Mouse (Mus musculus): Measurements from ENCODE around the gene Snx30. TPM values are rescaled to one million over a fixed set of nuclear protein-coding genes. Genes with fewer than 3 reads are reported as not detected.

The Snx30 gene
- polyA plus RNA-seq, 2 experiments: 1.6 to 2.2 TPM

- H3K4me1 ChIP-seq (replicated peaks; ENCODE audit: control insufficient read depth in 2 of 2, insufficient read depth in 2 of 2, low read length in 1 of 2): no peaks in the 10 kb centered on the region; a peak in 1 of 4 replicates
- H3K9ac ChIP-seq (replicated peaks): no peak overlapping the region
- WGBS (ENCODE audit: insufficient replicate concordance): 68% methylated on average over 9 of the region's 9 CpGs
- no peaks in the 10 kb centered on the region for H3K27me3 ChIP-seq (ENCODE audit: control insufficient read depth, insufficient read depth, low read length)
- no peak overlapping the region for H3K4me3 ChIP-seq (ENCODE audit: insufficient read depth in 1 of 2, low read depth in 2 of 2, low read length in 2 of 2)
- DNase-seq (ENCODE audit: low read depth in 3 of 3, low spot score in 3 of 3) (no peak), ATAC-seq (ENCODE audit: insufficient read depth) (no peak)
- H3K27ac ChIP-seq: no peak overlapping the region
- no peak for TF ChIP-seq CTCF (IDR thresholded peaks at IDR 0.05; ENCODE audit: low read depth)
- H3K4me2 ChIP-seq (ENCODE audit: low read depth): no peak overlapping the region
- H3K36me3 ChIP-seq (replicated peaks; ENCODE audit: control insufficient read depth, insufficient read depth, low read depth): no peaks in the 10 kb centered on the region
- no peaks in the 10 kb centered on the region for H3K9me3 ChIP-seq (ENCODE audit: control insufficient read depth, low read length)
Observed at GRCm38 (mm10) chr4:59898521-59898919, 92.9 kb downstream of the Snx30 start.

- Histone ChIP-seq H3K4me2 (ENCODE audit: low read depth) (no peak overlapping the region), H3K9me3 (ENCODE audit: control insufficient read depth, low read length) (no peaks in the 10 kb centered on the region), H3K36me3 (replicated peaks; ENCODE audit: control insufficient read depth, insufficient read depth, low read depth) (no peaks in the 10 kb centered on the region), H3K4me3 (ENCODE audit: insufficient read depth in 1 of 2, low read depth in 2 of 2, low read length in 2 of 2) (no peak overlapping the region), H3K27me3 (ENCODE audit: control insufficient read depth, insufficient read depth, low read length) (no peaks in the 10 kb centered on the region), H3K4me1 (replicated peaks; ENCODE audit: control insufficient read depth in 2 of 2, insufficient read depth in 2 of 2, low read length in 1 of 2) (no peaks in the 10 kb centered on the region), H3K9ac (replicated peaks) (no peak overlapping the region), H3K27ac (no peak overlapping the region)
- no peak for TF ChIP-seq CTCF (IDR thresholded peaks at IDR 0.05; ENCODE audit: low read depth)
- DNase-seq (ENCODE audit: low read depth in 3 of 3, low spot score in 3 of 3) (no peak), ATAC-seq (ENCODE audit: insufficient read depth) (no peak)
- WGBS (ENCODE audit: insufficient replicate concordance): 76% methylated on average over 6 of the region's 6 CpGs
Observed at GRCm38 (mm10) chr4:59901810-59902209, 96.2 kb downstream of the Snx30 start.

GRCm38 (mm10) chr4:59902547-59902946 is 96.9 kb downstream of the Snx30 start:
- no peaks in the 10 kb centered on the region for H3K36me3 ChIP-seq (replicated peaks; ENCODE audit: control insufficient read depth, insufficient read depth, low read depth)
- H3K9me3 ChIP-seq (ENCODE audit: control insufficient read depth, low read length): no peaks in the 10 kb centered on the region
- no peak for ATAC-seq (ENCODE audit: insufficient read depth)
- no peak overlapping the region for H3K9ac ChIP-seq (replicated peaks)
- H3K4me3 ChIP-seq (ENCODE audit: insufficient read depth in 1 of 2, low read depth in 2 of 2, low read length in 2 of 2): no peak overlapping the region
- WGBS (ENCODE audit: insufficient replicate concordance): 52% methylated on average over 6 of the region's 6 CpGs
- DNase-seq (ENCODE audit: low read depth in 3 of 3, low spot score in 3 of 3): no peak
- TF ChIP-seq EP300 (IDR thresholded peaks at IDR 0.05; ENCODE audit: low read depth) (no peak), CTCF (IDR thresholded peaks at IDR 0.05; ENCODE audit: low read depth) (peak; percentile 33)
- no peaks in the 10 kb centered on the region for H3K4me1 ChIP-seq (replicated peaks; ENCODE audit: control insufficient read depth in 2 of 2, insufficient read depth in 2 of 2, low read length in 1 of 2)
- H3K27me3 ChIP-seq (ENCODE audit: control insufficient read depth, insufficient read depth, low read length): no peaks in the 10 kb centered on the region
- H3K4me2 ChIP-seq (ENCODE audit: low read depth): no peak overlapping the region
- H3K27ac ChIP-seq: no peak overlapping the region

GRCm38 (mm10) chr4:59907092-59907491 is 101.5 kb downstream of the Snx30 start:
- H3K4me1 ChIP-seq (replicated peaks; ENCODE audit: control insufficient read depth in 2 of 2, insufficient read depth in 2 of 2, low read length in 1 of 2): no peaks in the 10 kb centered on the region
- H3K4me2 ChIP-seq (ENCODE audit: low read depth): no peak overlapping the region
- H3K9ac ChIP-seq (replicated peaks): no peak overlapping the region
- H3K4me3 ChIP-seq (ENCODE audit: insufficient read depth in 1 of 2, low read depth in 2 of 2, low read length in 2 of 2): no peak overlapping the region
- TF ChIP-seq CTCF (IDR thresholded peaks at IDR 0.05; ENCODE audit: low read depth) (no peak), EP300 (IDR thresholded peaks at IDR 0.05; ENCODE audit: low read depth) (no peak)
- 56% methylated on average over 6 of the region's 6 CpGs for WGBS (ENCODE audit: insufficient replicate concordance)
- DNase-seq (ENCODE audit: low read depth in 3 of 3, low spot score in 3 of 3) (no peak), ATAC-seq (ENCODE audit: insufficient read depth) (no peak)
- no peak overlapping the region for H3K27ac ChIP-seq
- no peaks in the 10 kb centered on the region for H3K27me3 ChIP-seq (ENCODE audit: control insufficient read depth, insufficient read depth, low read length)
- no peaks in the 10 kb centered on the region for H3K9me3 ChIP-seq (ENCODE audit: control insufficient read depth, low read length)
- no peaks in the 10 kb centered on the region for H3K36me3 ChIP-seq (replicated peaks; ENCODE audit: control insufficient read depth, insufficient read depth, low read depth)

- Histone ChIP-seq H3K4me1 (replicated peaks; ENCODE audit: control insufficient read depth in 2 of 2, insufficient read depth in 2 of 2, low read length in 1 of 2) (no peaks in the 10 kb centered on the region), H3K36me3 (replicated peaks; ENCODE audit: control insufficient read depth, insufficient read depth, low read depth) (no peaks in the 10 kb centered on the region), H3K4me3 (ENCODE audit: insufficient read depth in 1 of 2, low read depth in 2 of 2, low read length in 2 of 2) (no peak overlapping the region), H3K9me3 (ENCODE audit: control insufficient read depth, low read length) (no peaks in the 10 kb centered on the region), H3K9ac (replicated peaks) (no peak overlapping the region), H3K27ac (no peak overlapping the region), H3K27me3 (ENCODE audit: control insufficient read depth, insufficient read depth, low read length) (no peaks in the 10 kb centered on the region), H3K4me2 (ENCODE audit: low read depth) (no peak overlapping the region)
- no peak for ATAC-seq (ENCODE audit: insufficient read depth)
- 50% methylated on average over 10 of the region's 10 CpGs for WGBS (ENCODE audit: insufficient replicate concordance)
- TF ChIP-seq EP300 (IDR thresholded peaks at IDR 0.05; ENCODE audit: low read depth): no peak
- TF ChIP-seq CTCF (IDR thresholded peaks at IDR 0.05; ENCODE audit: low read depth): no peak
- no peak for DNase-seq (ENCODE audit: low read depth in 3 of 3, low spot score in 3 of 3)
Observed at GRCm38 (mm10) chr4:59907657-59908230, 102.1 kb downstream of the Snx30 start.

Measured in liver, embryonic 14.5 days (tissue).